Mouse (Mus musculus) fibroblast of lung, adult 2 months (primary cell): Measurements from ENCODE around the gene Tbc1d17.

Experiments
- DNase-seq: peaks from one replicate; pipeline ENCODE4 v3.0.0-alpha.2; 2011; ENCODE audit warnings: low read depth

Gene Tbc1d17

DNA sequence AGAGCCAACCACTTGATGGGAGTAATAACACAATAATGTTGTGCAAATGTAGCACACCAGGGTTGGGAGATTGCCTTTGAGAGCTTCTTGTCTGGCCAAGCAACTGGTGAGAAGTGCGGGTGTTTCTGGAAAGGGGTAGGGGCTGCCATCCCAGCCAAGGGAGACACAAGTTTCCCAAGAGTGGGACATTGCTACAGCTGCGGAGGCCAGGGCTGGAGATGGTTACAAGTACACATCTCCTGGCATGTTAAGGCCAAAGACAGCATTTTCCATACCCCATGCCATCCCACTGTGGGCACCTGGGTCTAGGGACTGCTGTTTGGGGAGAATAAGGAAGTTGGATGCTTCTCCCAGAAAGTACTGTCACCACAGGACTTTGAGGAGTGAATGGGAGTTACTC lies 4.2 kb upstream of the Tbc1d17 start:
- DNase-seq = no peak

DNA sequence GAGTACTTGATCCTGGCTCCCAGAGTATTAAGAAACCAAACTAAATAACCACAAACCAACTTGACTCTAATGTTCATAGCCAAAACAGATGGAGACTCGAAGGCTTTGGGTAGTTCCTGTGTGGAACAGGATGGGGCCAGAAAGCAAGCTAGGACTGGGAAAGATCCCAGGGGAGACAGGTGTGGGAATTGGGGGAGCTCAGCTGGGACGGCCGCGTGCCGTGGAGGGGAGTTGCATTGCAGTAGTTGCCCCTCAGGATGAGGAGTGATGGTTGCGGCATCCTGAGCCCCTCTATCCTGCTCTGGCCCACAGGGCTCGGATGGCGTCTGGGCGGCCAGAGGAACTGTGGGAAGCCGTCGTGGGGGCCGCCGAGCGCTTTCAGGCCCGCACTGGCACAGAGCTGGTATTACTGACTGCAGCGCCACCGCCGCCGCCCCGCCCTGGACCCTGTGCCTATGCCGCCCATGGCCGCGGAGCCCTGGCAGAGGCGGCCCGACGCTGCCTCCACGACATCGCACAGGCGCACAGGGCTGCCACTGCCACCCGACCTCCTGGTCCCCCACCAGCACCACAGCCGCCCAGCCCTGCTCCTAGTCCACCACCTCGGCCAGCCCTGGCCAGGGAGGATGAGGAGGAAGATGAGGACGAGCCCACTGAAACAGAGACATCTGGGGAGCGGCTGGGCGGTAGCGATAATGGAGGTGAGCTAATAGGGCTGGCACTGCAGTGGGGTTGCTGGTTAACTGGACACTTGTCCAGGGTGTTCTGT lies 3.6 kb upstream of the Tbc1d17 start:
- DNase-seq = no peak

DNA sequence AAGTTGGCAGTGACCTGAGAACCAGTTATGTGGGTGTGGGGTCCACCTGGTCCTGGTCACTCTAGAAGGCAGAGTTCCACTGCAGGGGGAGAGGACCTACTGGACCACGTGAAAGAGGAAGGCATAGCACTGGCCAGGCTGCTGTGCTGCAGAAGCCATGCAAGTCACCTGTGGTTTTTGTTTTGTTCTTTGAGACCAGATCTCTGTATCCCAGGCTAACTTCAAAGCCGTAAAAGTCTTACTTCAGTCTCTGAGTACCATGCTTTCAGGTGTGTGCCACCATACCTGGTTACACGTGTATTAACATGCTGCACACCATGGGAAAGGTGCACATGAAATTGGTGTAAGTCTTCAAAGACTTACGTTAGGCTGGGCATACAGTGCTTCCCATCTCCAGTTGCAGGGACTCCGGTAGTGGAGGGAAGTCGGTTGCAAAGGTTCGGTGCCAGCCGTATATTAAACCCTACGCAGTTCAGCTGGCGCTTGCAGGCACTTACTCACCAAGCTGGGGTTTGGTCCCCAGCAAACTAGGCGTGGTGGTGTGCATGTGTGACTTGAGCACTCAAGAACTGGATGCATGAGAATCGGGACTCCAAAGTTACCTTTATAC lies 2.9 kb upstream of the Tbc1d17 start:
- DNase-seq = no peak

DNA sequence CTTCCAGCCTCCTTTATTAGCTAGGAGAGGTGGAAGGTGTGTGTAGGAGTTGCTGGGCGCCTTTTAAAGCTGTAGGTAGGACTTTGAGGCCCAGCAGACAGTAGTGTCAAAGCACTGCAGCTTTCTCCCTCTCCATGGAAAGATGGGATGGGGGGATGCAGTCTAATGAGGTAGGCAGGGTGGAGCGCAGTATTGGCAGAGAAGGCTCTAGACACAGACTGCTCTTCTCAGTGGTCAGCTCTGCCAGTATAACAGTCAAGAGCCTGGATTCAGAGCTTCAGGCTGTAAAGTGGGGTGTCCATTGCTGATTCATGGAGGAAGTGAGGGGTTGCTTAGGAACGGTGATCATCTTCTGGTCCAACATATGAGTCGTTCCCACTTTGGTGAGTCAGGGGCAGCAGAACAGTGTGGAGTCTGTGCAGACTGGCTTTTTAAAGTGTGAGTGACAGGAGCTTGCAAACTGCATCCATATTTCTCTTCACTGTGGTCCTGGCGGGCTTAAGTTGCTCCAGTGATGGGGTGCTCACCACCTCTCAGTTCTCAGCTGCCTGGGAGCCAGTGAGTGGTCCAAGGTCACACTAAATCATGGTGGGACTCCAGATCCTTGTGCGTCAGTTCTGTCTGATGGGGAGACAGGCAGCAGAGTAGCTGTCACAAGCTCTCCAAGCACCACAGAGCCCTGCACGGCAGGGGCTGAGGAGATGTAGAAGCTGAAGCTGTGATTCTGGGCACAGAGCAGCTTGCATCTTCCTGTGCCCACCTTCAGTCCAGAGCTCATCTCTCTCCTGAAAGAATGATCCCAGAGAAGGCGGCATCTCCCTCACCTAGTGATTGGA lies 2.1 kb upstream of the Tbc1d17 start:
- no peak for DNase-seq

DNA sequence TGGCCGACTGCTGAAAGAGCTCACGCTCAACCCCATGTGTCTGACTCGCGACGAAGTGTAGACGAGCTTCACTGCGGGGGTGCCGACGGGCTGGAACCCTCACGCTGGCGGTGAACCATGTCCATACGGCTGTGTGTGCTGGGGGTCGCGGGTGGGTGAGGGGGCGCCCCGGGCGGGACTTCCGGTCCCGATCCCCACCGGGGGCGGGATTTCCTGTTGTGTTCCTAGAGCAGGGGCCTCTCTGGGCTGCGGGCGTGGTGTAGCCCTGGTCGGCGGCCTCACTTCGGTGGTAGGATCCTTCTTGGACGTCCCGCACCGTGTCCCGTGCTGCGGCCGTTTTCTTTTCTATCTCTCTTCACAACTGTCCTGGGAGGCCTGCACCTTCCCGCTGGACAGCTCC lies 1.3 kb upstream of the Tbc1d17 start:
- DNase-seq = no peak

DNA sequence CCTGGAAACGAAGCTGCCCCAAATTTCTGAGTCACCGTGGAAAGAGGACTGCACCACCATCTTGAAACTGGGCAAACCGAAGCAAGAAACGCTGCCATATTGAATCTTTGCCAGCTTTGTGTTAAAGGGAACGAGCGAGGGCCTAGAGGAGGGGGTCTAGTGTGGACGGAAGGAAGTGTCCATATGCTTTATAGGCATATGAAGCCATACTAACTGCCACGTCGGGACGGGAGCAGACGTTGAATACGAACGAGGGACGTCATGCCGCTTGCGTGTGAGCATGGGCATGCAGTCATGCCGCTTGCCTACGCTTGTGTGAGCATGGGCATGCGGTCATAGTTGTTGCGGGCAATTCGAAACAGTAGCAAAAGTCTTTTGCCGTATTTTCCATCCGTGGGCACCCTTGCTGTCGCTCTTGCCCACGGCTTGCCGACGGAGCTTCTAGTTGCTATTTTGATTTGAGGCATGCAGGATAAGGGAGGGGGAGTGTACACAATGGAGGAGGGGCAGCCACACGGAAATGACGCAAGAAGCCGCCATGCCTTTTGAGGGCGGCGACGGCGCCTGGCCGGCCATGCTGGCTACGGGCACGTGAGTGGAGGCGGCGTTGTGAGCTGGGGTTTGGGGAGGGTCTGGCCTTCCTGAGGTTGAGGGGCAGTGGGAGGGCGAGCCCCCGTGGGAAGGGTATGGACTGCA lies 685 bp upstream of the Tbc1d17 start:
- DNase-seq = peak; percentile 81

DNA sequence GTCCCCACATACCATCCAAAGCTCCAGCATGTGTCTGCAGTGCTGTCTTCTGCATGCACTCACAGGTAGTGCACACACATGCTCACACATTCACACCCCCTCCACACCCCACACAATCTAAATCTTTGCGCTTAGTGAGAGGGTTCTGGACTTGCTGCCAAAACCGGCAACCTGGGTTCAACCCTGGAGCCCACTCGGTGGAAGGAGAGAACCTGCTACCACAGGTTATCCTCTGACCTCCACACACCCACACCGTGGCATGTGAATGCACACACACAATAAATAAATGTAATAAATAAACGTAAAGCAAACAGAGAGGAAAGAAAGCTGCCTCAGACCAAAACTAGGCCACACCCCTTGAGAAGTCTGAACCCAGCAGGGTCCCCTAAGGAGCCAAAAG lies 1.1 kb downstream of the Tbc1d17 start:
- no peak for DNase-seq

DNA sequence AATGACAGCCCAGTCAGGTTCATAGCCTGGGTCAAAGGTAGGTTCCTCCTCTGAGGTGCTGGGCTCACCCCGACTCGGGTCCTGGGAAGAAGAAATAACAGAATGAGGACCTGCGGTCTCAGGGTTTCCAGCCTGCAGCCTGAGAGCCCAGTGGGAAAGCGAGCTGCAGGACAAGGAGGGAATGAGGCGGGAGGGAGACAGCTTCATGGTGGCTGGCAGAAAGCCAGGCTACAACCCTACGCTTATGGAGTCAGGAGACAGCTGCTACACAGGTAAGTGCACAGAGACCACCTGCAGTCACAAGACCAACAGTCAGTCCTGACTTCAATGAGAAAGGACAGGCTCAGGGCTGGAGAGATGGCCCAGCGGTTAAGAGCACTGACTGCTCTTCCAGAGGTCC lies 2.1 kb downstream of the Tbc1d17 start:
- no peak for DNase-seq

DNA sequence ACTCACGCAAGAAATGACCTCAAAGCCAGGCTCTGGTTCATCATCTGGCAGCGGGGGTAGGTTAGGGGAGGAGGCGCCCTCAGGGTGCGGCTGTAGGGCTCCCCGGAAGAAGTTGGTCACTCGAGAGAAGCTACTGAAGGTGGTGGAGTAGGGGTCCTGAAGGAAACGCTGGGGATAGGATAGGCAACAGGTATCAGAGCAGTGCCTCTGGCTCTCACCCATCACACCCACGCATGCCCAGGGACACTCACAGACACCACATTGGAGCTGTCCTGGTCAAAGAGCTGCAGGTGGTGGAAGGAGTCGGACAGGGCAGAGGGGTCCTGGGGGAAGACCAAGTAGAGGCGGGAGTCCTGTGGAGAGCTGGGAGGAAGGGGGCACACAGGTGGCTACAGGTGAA lies 3.9 kb downstream of the Tbc1d17 start:
- DNase-seq = no peak

GRCm38 (mm10) chr7:44841825-44842463 lies 6.9 kb downstream of the Tbc1d17 start:
- DNase-seq = no peak

DNA sequence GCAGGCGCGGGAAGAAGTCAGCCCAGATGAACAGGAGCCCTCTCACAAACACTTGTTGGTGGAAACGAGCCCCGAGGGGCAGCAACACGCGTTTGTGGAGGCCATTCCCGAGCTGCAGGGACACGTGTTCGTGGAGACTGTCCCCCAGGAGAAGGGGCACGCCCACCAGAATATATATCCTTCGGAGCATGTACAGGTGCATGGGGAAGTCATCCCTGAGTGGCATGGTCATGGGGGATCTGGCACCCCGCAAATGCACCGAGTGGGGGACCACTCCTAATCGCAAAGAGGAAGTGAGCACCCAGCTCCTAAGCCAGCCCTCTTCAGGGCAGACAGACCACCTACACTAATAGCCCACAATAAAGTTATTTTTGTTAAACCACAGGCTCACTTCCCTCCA lies 8.5 kb downstream of the Tbc1d17 start:
- DNase-seq = no peak

- no peak for DNase-seq
Observed at GRCm38 (mm10) chr7:44839491-44840191, 9.2 kb downstream of the Tbc1d17 start.

GRCm38 (mm10) chr7:44839171-44839490 lies 9.7 kb downstream of the Tbc1d17 start:
- no peak for DNase-seq

DNA sequence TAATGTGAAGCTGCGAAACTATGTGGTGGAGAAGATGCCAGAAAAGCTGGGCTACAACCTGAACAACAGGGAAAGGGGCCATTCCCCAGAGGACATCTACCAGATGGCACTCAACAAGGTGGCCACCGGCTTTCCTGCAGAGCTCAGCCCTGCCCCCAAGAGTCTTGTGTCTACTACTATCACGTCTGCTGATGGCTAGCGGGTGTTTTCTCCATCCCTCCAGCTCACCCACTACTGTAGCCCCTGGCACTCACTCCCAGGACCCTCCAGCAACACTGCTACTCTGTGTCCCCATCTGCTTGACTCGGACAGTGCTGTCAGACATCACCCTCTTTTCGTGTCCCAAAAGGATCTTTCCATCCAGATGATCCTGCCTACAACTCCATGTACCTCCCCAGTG lies 10.8 kb downstream of the Tbc1d17 start:
- no peak for DNase-seq

DNA sequence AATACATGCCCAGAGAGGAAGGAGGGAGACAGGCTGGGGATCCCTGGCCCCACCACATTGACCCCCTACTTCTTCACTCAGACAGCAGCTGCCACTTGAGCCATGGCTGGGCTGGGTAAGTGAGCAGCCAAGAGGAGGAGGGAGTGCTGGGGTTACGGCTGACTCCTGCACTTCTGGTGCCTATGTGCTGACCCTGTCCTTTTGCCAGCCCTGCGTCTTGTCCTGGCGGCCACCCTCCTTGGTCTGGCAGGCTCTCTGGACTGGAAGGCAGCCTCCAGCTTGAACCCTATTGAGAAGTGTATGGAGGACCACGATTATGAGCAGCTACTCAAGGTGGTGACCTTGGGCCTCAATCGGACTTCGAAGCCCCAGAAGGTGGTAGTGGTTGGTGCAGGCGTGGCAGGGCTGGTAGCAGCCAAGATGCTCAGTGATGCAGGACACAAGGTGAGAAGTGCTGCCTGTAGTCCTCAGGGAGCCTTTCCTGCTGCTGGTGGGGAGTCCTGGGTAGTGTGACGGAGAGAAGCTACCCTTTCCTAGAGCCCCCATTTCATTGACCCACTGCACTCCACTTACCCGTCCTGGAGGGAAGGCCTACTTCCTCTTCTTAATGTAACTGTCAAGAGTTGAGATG lies 12.3 kb downstream of the Tbc1d17 start:
- DNase-seq = no peak

- no peak for DNase-seq
Observed at GRCm38 (mm10) chr7:44836016-44836404, 12.9 kb downstream of the Tbc1d17 start.

DNA sequence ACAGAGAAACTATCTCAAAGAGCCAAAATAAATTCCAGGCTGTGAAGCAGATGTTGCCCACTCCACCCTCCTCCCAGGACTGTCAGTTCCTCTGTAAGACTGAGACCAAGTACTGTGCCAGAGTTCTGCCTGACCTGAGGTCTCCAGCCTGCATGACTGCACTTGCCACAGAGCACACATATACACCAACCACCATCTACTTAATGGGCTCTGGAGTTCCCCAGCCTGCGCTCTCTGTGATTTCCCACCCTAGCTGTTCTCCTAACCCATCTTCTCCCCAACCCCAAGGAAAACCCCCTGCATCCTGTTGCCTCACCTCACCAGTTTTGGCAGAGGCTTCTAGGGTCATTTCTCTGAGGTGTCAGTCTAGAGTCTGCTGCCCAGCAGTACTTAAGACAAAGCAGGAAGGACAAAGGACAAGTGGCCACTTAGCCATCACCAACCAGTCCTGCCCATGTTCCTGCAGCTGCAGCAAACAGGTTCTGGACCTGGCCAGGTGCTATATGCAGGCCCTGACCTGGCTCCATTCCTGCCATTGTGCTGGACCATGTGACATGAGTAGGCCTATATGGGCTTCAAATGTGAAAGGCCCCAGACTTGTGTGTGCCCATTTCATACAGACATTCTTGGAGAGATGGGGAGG lies 13.4 kb downstream of the Tbc1d17 start:
- DNase-seq = no peak

- no peak for DNase-seq
Observed at GRCm38 (mm10) chr7:44832763-44833162, 16.1 kb downstream of the Tbc1d17 start.

DNA sequence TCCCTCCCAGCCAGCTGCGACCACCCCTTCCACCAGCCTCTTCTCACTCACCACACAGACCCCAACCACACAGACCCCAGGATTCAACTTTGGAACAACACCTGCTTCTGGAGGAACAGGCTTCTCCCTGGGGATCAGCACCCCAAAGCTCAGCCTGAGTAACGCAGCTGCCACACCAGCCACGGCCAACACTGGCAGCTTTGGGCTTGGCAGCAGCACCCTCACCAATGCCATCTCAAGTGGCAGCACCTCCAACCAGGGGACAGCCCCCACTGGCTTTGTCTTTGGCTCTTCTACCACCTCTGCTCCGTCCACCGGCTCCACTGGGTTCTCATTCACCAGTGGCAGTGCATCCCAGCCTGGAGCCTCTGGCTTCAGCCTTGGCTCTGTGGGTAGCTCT lies 20.2 kb downstream of the Tbc1d17 start:
- no peak for DNase-seq

DNA sequence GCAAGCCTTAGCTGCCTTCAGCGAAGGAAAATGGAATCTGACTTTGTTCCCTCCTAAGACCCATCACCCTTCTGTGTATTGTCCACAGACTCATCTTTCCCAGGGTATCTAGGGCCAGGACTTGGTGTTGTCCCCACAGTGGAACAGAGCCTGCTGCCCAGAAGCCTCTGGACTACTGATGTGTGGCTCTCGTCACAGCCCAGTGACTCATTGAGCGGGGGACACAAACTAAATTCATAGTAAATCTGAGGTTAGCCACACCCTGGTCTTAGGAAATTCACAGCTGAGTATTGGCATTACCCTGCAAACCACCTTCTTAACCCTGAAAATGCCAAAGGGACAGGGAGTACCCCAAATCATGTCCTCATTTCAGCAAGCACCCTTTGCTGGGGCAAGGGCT lies 22.1 kb downstream of the Tbc1d17 start:
- DNase-seq = no peak

GRCm38 (mm10) chr7:44824872-44825271 lies 24.0 kb downstream of the Tbc1d17 start:
- peak; percentile 40 for DNase-seq
